Mouse (Mus musculus): Measurements from ENCODE around the gene Cdc5l. TPM values are rescaled to one million over a fixed set of nuclear protein-coding genes. Genes with fewer than 3 reads are reported as not detected.
"Not testable (repeated sequence)": the region's sequence is repeated elsewhere in the genome, so short reads cannot be mapped to it uniquely, and the experiment has no call there.

Gene Cdc5l
- polyA plus RNA-seq, 1 experiment from 2014 or later = 47.4 TPM

- Histone ChIP-seq H3K27ac (no peak overlapping the region), H3K9ac (ENCODE audit: low read depth, low read length) (no peak overlapping the region), H3K4me3 (replicated peaks; ENCODE audit: low read depth, low read length) (no peak overlapping the region), H3K4me2 (ENCODE audit: low read length) (no peak overlapping the region), H3K36me3 (ENCODE audit: insufficient read depth, low read length) (no peaks in the 10 kb centered on the region), H3K4me1 (replicated peaks; ENCODE audit: insufficient read depth, low read length) (no peaks in the 10 kb centered on the region), H3K27me3 (ENCODE audit: insufficient read depth, low read length) (no peaks in the 10 kb centered on the region), H3K9me3 (replicated peaks; ENCODE audit: low read length) (no peaks in the 10 kb centered on the region)
- TF ChIP-seq CTCF (IDR thresholded peaks at IDR 0.05; ENCODE audit: low read depth) = no peak
- ATAC-seq (replicated peaks; ENCODE audit: low FRiP score, low read depth) (no peak), DNase-seq (ENCODE audit: low spot score) (no peak)
- 88% methylated on average over 5 of the region's 5 CpGs for WGBS
Measured at GRCm38 (mm10) chr17:45457487-45457886, 23.9 kb upstream of the Cdc5l start.

DNA sequence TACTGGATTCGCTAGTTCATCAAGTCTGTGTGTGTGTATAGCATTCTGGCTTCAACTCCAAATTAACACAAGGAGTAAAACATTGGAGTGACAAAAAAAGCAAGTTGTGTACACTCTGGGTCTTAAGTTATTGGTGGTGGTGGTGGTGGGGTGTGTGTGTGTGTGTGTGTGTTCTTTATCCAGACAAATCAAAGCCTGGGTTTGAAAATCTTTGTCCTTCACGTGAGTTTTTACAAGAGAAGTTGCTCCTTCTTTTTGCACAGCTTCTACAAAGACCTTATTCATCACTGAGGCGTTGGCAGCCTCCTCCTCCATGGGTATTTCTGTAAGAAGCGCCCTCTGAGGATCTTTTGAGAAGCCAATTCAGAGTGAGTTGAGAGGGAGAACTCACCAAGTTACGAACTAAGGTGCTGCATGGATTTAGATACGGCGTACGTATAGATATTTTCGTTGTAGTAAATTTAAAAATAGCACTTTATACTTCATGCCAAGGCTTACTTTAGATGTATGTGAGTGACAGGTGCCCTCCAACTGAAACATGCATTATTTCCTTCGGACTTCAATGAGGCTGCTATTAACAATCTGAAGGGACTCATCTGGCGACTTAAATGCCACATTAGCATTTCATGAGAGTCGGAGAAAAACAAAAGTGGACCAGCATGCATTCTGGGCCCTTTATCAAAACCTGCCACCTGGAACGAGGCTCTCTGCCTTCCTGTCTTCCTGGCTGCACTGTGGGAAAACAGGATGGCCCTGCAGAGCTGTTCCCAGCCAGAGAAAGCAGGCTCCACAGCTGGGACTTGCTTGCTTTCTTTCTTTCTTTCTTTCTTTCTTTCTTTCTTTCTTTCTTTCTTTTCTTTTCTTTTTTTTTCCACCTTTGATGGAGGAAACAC is 23.0 kb upstream of the Cdc5l start:
- WGBS = 68% methylated on average over 13 of the region's 13 CpGs
- no peak for ATAC-seq (replicated peaks; ENCODE audit: low FRiP score, low read depth)

GRCm38 (mm10) chr17:45455783-45456182 is 22.2 kb upstream of the Cdc5l start:
- not testable (repeated sequence) for H3K27me3 ChIP-seq (ENCODE audit: insufficient read depth, low read length); H3K4me3 ChIP-seq (replicated peaks; ENCODE audit: low read depth, low read length); H3K36me3 ChIP-seq (ENCODE audit: insufficient read depth, low read length); H3K9me3 ChIP-seq (replicated peaks; ENCODE audit: low read length); H3K27ac ChIP-seq; H3K4me1 ChIP-seq (replicated peaks; ENCODE audit: insufficient read depth, low read length); H3K4me2 ChIP-seq (ENCODE audit: low read length); DNase-seq (ENCODE audit: low spot score); ATAC-seq (replicated peaks; ENCODE audit: low FRiP score, low read depth); H3K9ac ChIP-seq (ENCODE audit: low read depth, low read length)
- WGBS = 93% methylated on average over 8 of the region's 9 CpGs

More for the DNA sequence above, 23.0 kb upstream of the Cdc5l start:
- Histone ChIP-seq H3K4me3 (replicated peaks; ENCODE audit: low read depth, low read length) (no peak overlapping the region), H3K9me3 (replicated peaks; ENCODE audit: low read length) (no peaks in the 10 kb centered on the region), H3K4me2 (ENCODE audit: low read length) (no peak overlapping the region), H3K27ac (no peak overlapping the region), H3K27me3 (ENCODE audit: insufficient read depth, low read length) (no peaks in the 10 kb centered on the region), H3K36me3 (ENCODE audit: insufficient read depth, low read length) (no peaks in the 10 kb centered on the region), H3K9ac (ENCODE audit: low read depth, low read length) (no peak overlapping the region), H3K4me1 (replicated peaks; ENCODE audit: insufficient read depth, low read length) (no peaks in the 10 kb centered on the region)
- TF ChIP-seq CTCF (IDR thresholded peaks at IDR 0.05; ENCODE audit: low read depth) = no peak
- DNase-seq (ENCODE audit: low spot score) = no peak

DNA sequence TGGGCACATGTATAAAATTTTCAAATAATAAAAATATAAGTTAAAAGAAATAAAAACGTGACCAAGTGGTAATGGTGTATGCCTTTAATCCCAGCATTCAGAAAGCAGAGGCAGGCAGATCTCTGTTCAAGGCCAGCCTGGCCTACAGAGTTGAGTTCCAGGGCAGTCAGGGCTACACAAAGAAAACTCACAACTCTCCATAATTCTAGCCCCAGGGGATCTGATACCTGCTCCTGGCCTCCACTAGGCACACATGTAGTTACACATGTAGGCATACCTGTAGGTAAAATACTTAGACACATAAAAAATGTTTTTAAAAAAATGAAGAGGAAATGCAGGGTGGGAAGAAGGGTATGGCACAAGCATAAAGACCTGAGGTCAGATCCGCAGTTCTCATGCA is 21.3 kb upstream of the Cdc5l start:
- WGBS = 90% methylated on average over 2 of the region's 2 CpGs
- Histone ChIP-seq H3K9me3 (replicated peaks; ENCODE audit: low read length) (no peaks in the 10 kb centered on the region), H3K4me1 (replicated peaks; ENCODE audit: insufficient read depth, low read length) (no peaks in the 10 kb centered on the region), H3K9ac (ENCODE audit: low read depth, low read length) (no peak overlapping the region), H3K27ac (no peak overlapping the region), H3K4me2 (ENCODE audit: low read length) (no peak overlapping the region), H3K4me3 (replicated peaks; ENCODE audit: low read depth, low read length) (no peak overlapping the region), H3K36me3 (ENCODE audit: insufficient read depth, low read length) (no peaks in the 10 kb centered on the region), H3K27me3 (ENCODE audit: insufficient read depth, low read length) (no peaks in the 10 kb centered on the region)
- no peak for TF ChIP-seq CTCF (IDR thresholded peaks at IDR 0.05; ENCODE audit: low read depth)
- DNase-seq (ENCODE audit: low spot score) (no peak), ATAC-seq (replicated peaks; ENCODE audit: low FRiP score, low read depth) (no peak)

- H3K4me3 ChIP-seq (replicated peaks; ENCODE audit: low read depth, low read length) = no peak overlapping the region
- 84% methylated on average over 1 of the region's 1 CpGs for WGBS
- TF ChIP-seq CTCF (IDR thresholded peaks at IDR 0.05; ENCODE audit: low read depth) = no peak
- H3K27ac ChIP-seq = no peak overlapping the region
- H3K9me3 ChIP-seq (replicated peaks; ENCODE audit: low read length) = no peaks in the 10 kb centered on the region
- ATAC-seq (replicated peaks; ENCODE audit: low FRiP score, low read depth) = no peak
- no peaks in the 10 kb centered on the region for H3K4me1 ChIP-seq (replicated peaks; ENCODE audit: insufficient read depth, low read length)
- H3K9ac ChIP-seq (ENCODE audit: low read depth, low read length) = no peak overlapping the region
- 0 out of 2 replicates have a peak, but pooled peaks cover 2% of the 10 kb centered on the region for H3K36me3 ChIP-seq (ENCODE audit: insufficient read depth, low read length)
- H3K27me3 ChIP-seq (ENCODE audit: insufficient read depth, low read length) = no peaks in the 10 kb centered on the region
- no peak overlapping the region for H3K4me2 ChIP-seq (ENCODE audit: low read length)
- DNase-seq (ENCODE audit: low spot score) = no peak
Measured at GRCm38 (mm10) chr17:45452271-45452670, 18.7 kb upstream of the Cdc5l start.

GRCm38 (mm10) chr17:45450153-45450552 is 16.6 kb upstream of the Cdc5l start:
- Histone ChIP-seq H3K9ac (ENCODE audit: low read depth, low read length) (no peak overlapping the region), H3K4me2 (ENCODE audit: low read length) (no peak overlapping the region), H3K27me3 (ENCODE audit: insufficient read depth, low read length) (no peaks in the 10 kb centered on the region), H3K4me1 (replicated peaks; ENCODE audit: insufficient read depth, low read length) (no peaks in the 10 kb centered on the region), H3K9me3 (replicated peaks; ENCODE audit: low read length) (no peaks in the 10 kb centered on the region), H3K27ac (no peak overlapping the region), H3K4me3 (replicated peaks; ENCODE audit: low read depth, low read length) (no peak overlapping the region), H3K36me3 (ENCODE audit: insufficient read depth, low read length) (peaks cover 9% of the 10 kb centered on the region; the same call in 1 of the 2 replicates)
- no peak for TF ChIP-seq CTCF (IDR thresholded peaks at IDR 0.05; ENCODE audit: low read depth)
- ATAC-seq (replicated peaks; ENCODE audit: low FRiP score, low read depth) = no peak
- no peak for DNase-seq (ENCODE audit: low spot score)
- WGBS = 84% methylated on average over 6 of the region's 6 CpGs
